ENCODE assay signal across 7 mouse cellular contexts in the genomic region with DNA sequence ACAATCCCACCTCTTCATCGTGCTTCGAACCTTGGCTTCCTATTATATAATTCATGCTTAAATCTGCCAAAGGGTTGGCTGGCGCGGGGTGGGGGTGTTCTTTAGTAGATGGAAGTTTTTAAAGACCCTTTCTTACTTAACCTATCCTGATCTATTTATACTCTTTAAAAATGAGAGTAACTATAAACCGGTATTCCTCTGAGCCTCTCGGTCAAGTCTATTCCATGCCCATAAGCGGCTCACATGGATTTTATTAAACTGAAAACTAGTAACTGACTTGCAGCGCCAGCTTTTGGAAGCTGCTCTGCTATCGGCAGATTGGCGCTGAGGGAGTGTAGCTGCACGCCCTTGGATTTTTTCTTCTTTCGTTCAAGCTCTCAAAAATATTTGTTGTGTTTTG. TPM values are rescaled to one million over a fixed set of nuclear protein-coding genes. Genes with fewer than 3 reads are reported as not detected.
DNase-seq lines count a peak whose midpoint lies in the region; ATAC-seq lines count a peak whose summit lies in the region.

No protein-coding gene starts in this region.

- H3K4me3 ChIP-seq in forebrain, embryonic 16.5 days (replicated peaks; ENCODE audit: low read length), result peak overlapping the region; percentile 78
- peak overlapping the region; percentile 43 for H3K4me3 ChIP-seq in intestine, embryonic 14.5 days (ENCODE audit: low read depth, low read length)
- H3K4me3 ChIP-seq in limb, embryonic 15.5 days, result peak overlapping the region; percentile 78

- H3K9me3 ChIP-seq in forebrain, embryonic 16.5 days (ENCODE audit: control insufficient read depth, low read length), result no peaks in the 10 kb centered on the region
- no peaks in the 10 kb centered on the region for H3K9me3 ChIP-seq in intestine, embryonic 14.5 days (ENCODE audit: control insufficient read depth, low read length)
- H3K9me3 ChIP-seq in limb, embryonic 15.5 days, result no peaks in the 10 kb centered on the region

- H3K27me3 ChIP-seq in forebrain, embryonic 16.5 days (replicated peaks; ENCODE audit: control insufficient read depth, insufficient read depth, low read length), result no peaks in the 10 kb centered on the region
- peaks cover 12% of the 10 kb centered on the region; the same call in 1 of the 2 replicates for H3K27me3 ChIP-seq in intestine, embryonic 14.5 days (replicated peaks; ENCODE audit: control insufficient read depth, insufficient read depth, low read length)
- H3K27me3 ChIP-seq in limb, embryonic 15.5 days, result no peaks in the 10 kb centered on the region

- H3K9ac ChIP-seq in forebrain, embryonic 16.5 days (replicated peaks; ENCODE audit: low read depth, low read length), result no peak overlapping the region
- H3K9ac ChIP-seq in intestine, embryonic 14.5 days (ENCODE audit: low read length), result no peak overlapping the region
- H3K9ac ChIP-seq in limb, embryonic 15.5 days, result no peak overlapping the region

- peaks cover 9% of the 10 kb centered on the region; the same call in 1 of the 2 replicates for H3K4me1 ChIP-seq in forebrain, embryonic 16.5 days (replicated peaks; ENCODE audit: control insufficient read depth, insufficient read depth, low read length)
- no peaks in the 10 kb centered on the region for H3K4me1 ChIP-seq in intestine, embryonic 14.5 days (replicated peaks; ENCODE audit: control insufficient read depth, insufficient read depth, low read length)
- no peaks in the 10 kb centered on the region for H3K4me1 ChIP-seq in limb, embryonic 15.5 days

- peak overlapping the region; percentile 100 for H3K4me2 ChIP-seq in forebrain, embryonic 16.5 days (ENCODE audit: low read length)
- peak overlapping the region; percentile 98 for H3K4me2 ChIP-seq in intestine, embryonic 14.5 days (ENCODE audit: low read length)
- H3K4me2 ChIP-seq in limb, embryonic 15.5 days, result peak overlapping the region; percentile 94

- no peak overlapping the region for H3K27ac ChIP-seq in forebrain, embryonic 16.5 days (ENCODE audit: low read length)
- no peak overlapping the region for H3K27ac ChIP-seq in intestine, embryonic 14.5 days (ENCODE audit: low read depth)
- peak overlapping the region; percentile 97 for H3K27ac ChIP-seq in limb, embryonic 15.5 days

- WGBS in forebrain, embryonic 16.5 days, result 7% methylated on average over 12 of the region's 12 CpGs
- 9% methylated on average over 12 of the region's 12 CpGs for WGBS in intestine, embryonic 14.5 days
- 5% methylated on average over 12 of the region's 12 CpGs for WGBS in limb, embryonic 15.5 days

- DNase-seq in right cerebral cortex, adult 18-20 months, result peak; percentile 10
- DNase-seq in right cerebral cortex, postnatal 36 days (ENCODE audit: low spot score in 2 of 2), result no peak
- DNase-seq in intestine, embryonic 14.5 days (ENCODE audit: low spot score), result no peak
- DNase-seq in right cerebral cortex, postnatal 14 days, result peak; percentile 13
- DNase-seq in testis, postnatal 14 days (ENCODE audit: low spot score), result no peak

- 0 out of 2 replicates have a peak, but pooled peaks have one; percentile 26 for ATAC-seq in forebrain, embryonic 16.5 days
- ATAC-seq in intestine, embryonic 14.5 days (replicated peaks; ENCODE audit: low FRiP score, low TSS enrichment, low read depth), result no peak
- no peak; the same call in 1 of the 2 replicates for ATAC-seq in limb, embryonic 15.5 days (ENCODE audit: insufficient number of reproducible peaks, low FRiP score, low TSS enrichment, low read depth)

- H3K36me3 ChIP-seq in forebrain, embryonic 16.5 days (ENCODE audit: control insufficient read depth, insufficient read depth), result no peaks in the 10 kb centered on the region
- no peaks in the 10 kb centered on the region for H3K36me3 ChIP-seq in intestine, embryonic 14.5 days (ENCODE audit: control insufficient read depth, insufficient read depth, low read length)
- no peaks in the 10 kb centered on the region for H3K36me3 ChIP-seq in limb, embryonic 15.5 days

RNA-seq across cellular contexts. Expression of a gene that starts 55.1 kb away (rescaled TPM):
- 3.5 and 4.2 TPM in 2 replicates for polyA plus RNA-seq in forebrain, embryonic 16.5 days (2015; fragmentation: Nextera tagmentation; extraction: Ambion mirVana)
- polyA plus RNA-seq in intestine, embryonic 14.5 days (2014; fragmentation: Nextera tagmentation; extraction: Ambion mirVana), result 1.2 TPM in 2 replicates
- polyA plus RNA-seq in limb, embryonic 15.5 days (2015; fragmentation: Nextera tagmentation; extraction: Ambion mirVana), result 37.0 and 42.8 TPM in 2 replicates

Comparison
In these comparisons a context has a peak if more than half of its experiments do, and no peak if none do; other contexts are left out.
1. DNase-seq: peak in right cerebral cortex, adult 18-20 months (single experiment) and right cerebral cortex, postnatal 14 days (single experiment); none in right cerebral cortex, postnatal 36 days (0 of 2), intestine, embryonic 14.5 days (single experiment) and testis, postnatal 14 days (single experiment).
2. Peak in every context shown above with its lines, with median percentiles within 50 percentile points of each other: H3K4me2 ChIP-seq and H3K4me3 ChIP-seq.